Mouse (Mus musculus) embryonic stem cell, embryonic (primary cell): ENCODE data around the gene C9orf72.

ENCODE experiments used
- CTCF ChIA-PET, 4 experiments: fragments of 300-600 bp in 2 of 4; fragments of 350-600 bp in 2 of 4; sonication (Branson Sonifier 250); formaldehyde crosslinking; loops; one replicate each; lab custom pipeline; 2022; ENCODE audit warnings: inconsistent platforms in 2 of 4; lab: Charles Lee
- POLR2A ChIA-PET, 4 experiments: fragments of 300-600 bp in 2 of 4; fragments of 350-600 bp in 2 of 4; sonication (Branson Sonifier 250); formaldehyde crosslinking; loops; one replicate each; lab custom pipeline; 2022; ENCODE audit warnings: antibody characterized with exemption in 4 of 4, inconsistent platforms in 1 of 4; lab: Charles Lee

The C9orf72 gene

GRCm38 (mm10) chr4:35201700-35202099, 24.3 kb downstream of the C9orf72 start:
- ChIA-PET CTCF (interaction anchor here in 1 of 4 experiments (0.6 kb wide), 1 partner anchor 209 kb away, joined by 8 read pairs; no protein-coding TSS in a partner anchor), POLR2A (no interaction called here)

DNA sequence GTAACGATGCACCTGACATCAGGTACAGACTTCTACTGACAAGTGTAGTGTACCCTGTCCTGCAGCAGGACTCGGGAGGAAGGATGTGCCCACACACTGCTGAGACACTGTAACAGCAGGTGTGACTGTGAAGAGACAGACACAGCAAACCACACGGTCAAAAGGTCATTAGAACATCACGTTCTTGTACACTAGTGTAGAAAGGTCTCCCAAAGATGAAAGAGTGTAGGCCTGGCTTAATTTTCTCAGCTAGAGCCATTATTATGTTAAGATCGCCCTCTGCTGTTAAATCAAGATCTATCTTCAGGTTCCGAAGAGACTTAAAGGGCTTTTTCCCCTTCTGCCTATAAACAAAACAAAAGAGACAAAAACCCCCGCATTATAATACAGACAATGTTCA, 33.2 kb downstream of the C9orf72 start:
- ChIA-PET CTCF (interaction anchor here in 2 of 4 experiments (0.7 to 2.2 kb wide), 2 partner anchors 35 to 60 kb away, joined by 3 to 7 read pairs; partner anchors contain the start of gene Mob3b (in 1 of the 2)), POLR2A (interaction anchor here in 3 of 4 experiments (0.6 to 1.3 kb wide), 3 partner anchors 11 to 19 kb away, joined by 3 to 4 read pairs (median 3); no protein-coding TSS in a partner anchor)

DNA sequence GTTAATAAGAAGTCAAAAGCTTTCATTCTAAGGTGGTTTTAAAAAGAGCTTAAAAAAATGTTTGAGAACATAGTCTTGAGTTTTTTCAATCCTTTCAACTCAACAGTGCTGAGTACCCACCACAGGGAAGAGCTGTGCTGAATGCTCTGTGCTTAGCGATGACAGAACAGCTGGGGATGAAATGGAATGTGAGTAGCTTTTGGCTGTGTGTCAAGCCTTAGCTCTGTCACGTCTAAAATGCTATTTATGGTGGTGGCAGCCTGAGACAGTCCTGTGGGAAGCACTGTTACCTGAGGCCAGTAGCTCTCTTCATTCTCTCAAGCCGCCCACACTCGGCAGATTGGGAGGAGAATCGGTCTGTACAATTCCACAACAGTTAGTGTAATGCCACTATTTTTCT, 36.2 kb downstream of the C9orf72 start:
- CTCF ChIA-PET, result no interaction called here
- POLR2A ChIA-PET, result interaction anchor here in 3 of 4 experiments (0.6 to 1.5 kb wide), 6 partner anchors 14 to 314 kb away, joined by 3 to 5 read pairs (median 3); partner anchors contain the start of gene Mob3b (in 1 of the 3)

DNA sequence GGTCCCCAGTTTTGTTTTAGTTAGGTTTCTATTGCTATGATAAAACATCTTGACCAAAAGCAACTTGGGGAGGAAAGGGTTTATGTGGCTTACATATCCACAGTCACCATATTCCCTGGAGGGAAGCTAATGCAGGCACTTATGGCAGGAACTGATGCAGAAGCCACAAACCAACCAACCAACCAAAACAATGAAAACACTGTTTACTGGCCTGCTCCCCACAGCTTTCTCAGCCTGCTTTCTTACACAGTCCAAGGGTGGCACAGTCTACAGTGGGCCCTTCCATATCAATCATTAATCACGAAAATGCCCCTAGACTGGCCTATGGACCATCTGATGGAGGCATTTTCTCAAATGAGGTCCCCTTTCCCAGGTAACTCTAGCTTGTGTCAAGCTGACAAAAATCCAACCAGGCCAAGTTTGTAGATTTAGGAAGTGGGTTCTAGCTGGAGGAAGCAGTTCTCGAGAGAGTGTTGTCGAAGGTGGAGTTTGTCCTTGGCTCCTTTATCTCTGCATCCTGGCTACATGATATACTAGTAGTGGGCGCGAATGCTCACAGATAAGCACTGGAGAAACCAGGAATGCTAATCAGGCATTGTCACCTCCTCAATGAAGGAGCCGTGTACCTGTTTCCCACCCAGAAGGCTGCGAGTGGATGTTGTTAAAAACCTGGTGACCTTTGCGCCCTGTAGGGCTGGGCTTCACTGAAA, 38.2 kb downstream of the C9orf72 start:
- CTCF ChIA-PET, result interaction anchor here in 3 of 4 experiments (0.7 to 1.4 kb wide), 3 partner anchors 31 to 378 kb away, joined by 3 read pairs; partner anchors contain the start of gene Mob3b (in 1 of the 3)
- POLR2A ChIA-PET, result interaction anchor here in 1 of 4 experiments (0.6 to 1.6 kb wide), 2 partner anchors 22 to 219 kb away, joined by 3 to 4 read pairs; no protein-coding TSS in a partner anchor

DNA sequence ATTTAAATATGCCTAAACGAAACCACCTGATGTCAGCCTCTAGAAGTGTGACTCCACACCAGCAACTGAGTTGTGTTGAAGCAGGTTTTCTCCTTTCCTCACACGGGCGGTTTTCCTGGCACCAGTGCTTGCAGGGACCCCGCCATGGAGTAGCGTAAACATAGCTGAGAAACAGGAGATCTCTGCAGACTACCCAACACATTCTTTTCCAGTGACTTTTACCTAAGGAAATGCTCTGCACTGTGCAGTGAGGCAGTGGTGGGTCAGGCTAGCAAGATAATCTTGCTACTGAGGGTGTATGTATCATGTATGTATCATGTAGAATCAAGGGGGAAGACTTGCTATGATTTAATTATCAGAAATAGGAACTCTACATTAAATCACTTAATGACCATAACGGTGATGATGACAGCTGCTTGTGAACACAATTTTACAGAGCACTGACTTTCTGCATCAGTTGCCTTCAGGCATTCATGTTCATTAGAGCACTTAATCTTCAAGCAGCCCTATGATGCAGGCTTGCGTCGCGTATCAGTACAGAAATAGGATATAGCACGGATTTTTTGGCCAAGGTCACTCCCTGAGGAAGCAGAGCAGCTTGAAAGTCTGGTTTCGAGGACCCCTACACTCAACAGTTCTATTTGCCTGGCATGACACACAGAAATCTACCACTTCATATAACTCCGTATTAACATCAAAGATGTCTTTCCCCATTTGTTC, 47.9 kb downstream of the C9orf72 start:
- ChIA-PET CTCF (no interaction called here), POLR2A (interaction anchor here in 2 of 4 experiments (0.6 to 0.8 kb wide), 2 partner anchors 21 to 549 kb away, joined by 3 read pairs; partner anchors contain the start of gene Mob3b (in 1 of the 2))

- ChIA-PET POLR2A (no interaction called here), CTCF (no interaction called here)
Measured at GRCm38 (mm10) chr4:35175566-35175965, 50.4 kb downstream of the C9orf72 start.

DNA sequence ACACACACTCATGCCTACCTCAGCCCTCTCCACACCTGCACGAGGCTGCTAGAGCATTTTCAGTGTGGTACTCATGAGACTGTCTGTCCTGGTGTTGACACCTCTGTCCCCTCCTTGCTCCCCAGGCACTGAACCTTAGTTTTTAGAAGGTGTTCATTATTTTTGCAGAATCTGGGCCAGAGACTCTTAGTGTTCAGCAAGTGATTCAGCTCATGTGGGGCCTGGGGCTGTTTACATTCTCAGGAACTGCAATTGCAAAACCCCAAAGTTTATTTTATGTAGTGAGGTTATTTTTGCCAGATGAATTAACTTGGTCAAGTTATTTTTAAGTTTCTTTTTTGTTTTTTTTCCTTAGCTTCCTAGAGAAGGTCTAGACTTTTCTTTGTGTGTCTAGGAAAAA, 52.4 kb downstream of the C9orf72 start:
- POLR2A ChIA-PET, result interaction anchor here in 1 of 4 experiments (0.6 kb wide), 1 partner anchor 19 kb away, joined by 4 read pairs; no protein-coding TSS in a partner anchor
- CTCF ChIA-PET, result no interaction called here

- ChIA-PET POLR2A (no interaction called here), CTCF (interaction anchor here in 1 of 4 experiments (0.9 kb wide), 1 partner anchor 16 kb away, joined by 4 read pairs; the partner anchor contains the start of gene Mob3b)
Measured at GRCm38 (mm10) chr4:35172471-35172870, 53.5 kb downstream of the C9orf72 start.

- POLR2A ChIA-PET, result interaction anchor here in 2 of 4 experiments (0.6 to 1.1 kb wide), 2 partner anchors 12 to 37 kb away, joined by 3 to 5 read pairs; partner anchors contain the start of gene Mob3b (in 1 of the 2)
- CTCF ChIA-PET, result interaction anchor here in 1 of 4 experiments (1.3 kb wide), 1 partner anchor 12 kb away, joined by 4 read pairs; the partner anchor contains the start of gene Mob3b
Measured at GRCm38 (mm10) chr4:35169571-35170125, 56.3 kb downstream of the C9orf72 start.

DNA sequence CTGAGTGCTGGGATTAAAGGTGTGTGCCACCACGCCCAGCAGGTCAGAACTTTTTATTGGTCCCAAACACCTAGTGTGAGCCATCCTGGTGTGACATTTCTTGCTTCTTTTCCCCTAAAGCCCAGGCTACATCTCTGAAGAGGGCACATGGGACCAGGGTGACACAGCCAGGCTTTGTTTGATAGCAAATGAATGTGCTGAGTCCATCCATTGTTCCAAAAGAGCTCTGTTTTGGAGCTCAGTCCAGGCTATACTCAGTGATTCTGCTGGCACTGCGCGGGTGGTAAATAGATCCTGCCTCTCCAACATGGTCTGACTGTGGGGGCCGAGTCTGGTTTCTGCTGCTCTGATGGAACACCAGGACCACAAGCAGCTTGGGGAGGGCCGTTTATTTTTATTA, 58.1 kb downstream of the C9orf72 start:
- CTCF ChIA-PET, result interaction anchor here in 2 of 4 experiments (0.6 to 1.0 kb wide), 3 partner anchors 11 to 142 kb away, joined by 3 to 5 read pairs (median 5); partner anchors contain the start of gene Mob3b (in 2 of the 2)

GRCm38 (mm10) chr4:35165947-35166346, 60.0 kb downstream of the C9orf72 start:
- POLR2A ChIA-PET, result interaction anchor here in 3 of 4 experiments (0.6 to 2.0 kb wide), 9 partner anchors 9 to 256 kb away, joined by 3 to 9 read pairs (median 3); partner anchors contain the start of genes Mob3b (in 3 of the 3) and Ifnk (in 1 of the 3)
- CTCF ChIA-PET, result interaction anchor here in 1 of 4 experiments (1.1 kb wide), 1 partner anchor 9 kb away, joined by 3 read pairs; the partner anchor contains the start of gene Mob3b

More for the DNA sequence above, 58.1 kb downstream of the C9orf72 start:
- POLR2A ChIA-PET, result interaction anchor here in 1 of 4 experiments (0.9 kb wide), 1 partner anchor 10 kb away, joined by 3 read pairs; the partner anchor contains the start of gene Mob3b

DNA sequence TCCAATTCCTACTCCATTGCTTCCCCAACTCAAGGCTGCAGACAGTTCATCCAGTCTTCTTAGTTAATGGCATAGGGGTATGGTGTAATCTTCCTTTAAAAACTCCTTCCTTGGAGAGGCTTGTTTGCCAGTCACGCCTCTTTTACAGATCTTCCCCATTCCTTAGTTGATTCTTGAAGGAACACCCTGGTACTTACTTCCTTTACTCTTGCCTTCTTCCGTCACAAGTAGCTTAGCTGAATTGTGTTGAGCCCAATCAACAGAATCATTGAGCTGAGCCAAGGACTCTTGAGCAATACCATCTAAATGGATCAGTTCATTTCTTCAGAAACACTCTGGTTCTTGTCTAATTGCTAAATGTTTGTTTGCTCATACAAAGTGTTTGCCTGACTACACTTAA, 60.7 kb downstream of the C9orf72 start:
- ChIA-PET POLR2A (interaction anchor here in 2 of 4 experiments (1.2 to 2.0 kb wide), 4 partner anchors 8 to 23 kb away, joined by 3 to 9 read pairs (median 3); partner anchors contain the start of gene Mob3b (in 2 of the 2)), CTCF (interaction anchor here in 1 of 4 experiments (1.1 kb wide), 1 partner anchor 8 kb away, joined by 3 read pairs; the partner anchor contains the start of gene Mob3b)

- CTCF ChIA-PET, result interaction anchor here in 3 of 4 experiments (0.5 to 1.7 kb wide), 22 partner anchors 10 to 615 kb away, joined by 3 to 8 read pairs (median 5); no protein-coding TSS in a partner anchor
- POLR2A ChIA-PET, result interaction anchor here (0.6 to 1.8 kb wide), 30 partner anchors 8 to 278 kb away, joined by 3 to 9 read pairs (median 3); partner anchors contain the start of genes C9orf72 (in 1 of the 4) and Zfp292 (in 1 of the 4)
Measured at GRCm38 (mm10) chr4:35157815-35158214, 68.2 kb downstream of the C9orf72 start.

- ChIA-PET CTCF (interaction anchor here (0.5 to 1.7 kb wide), 29 partner anchors 8 to 477 kb away, joined by 3 to 8 read pairs (median 4); no protein-coding TSS in a partner anchor), POLR2A (interaction anchor here (0.5 to 1.8 kb wide), 34 partner anchors 8 to 1252 kb away, joined by 3 to 9 read pairs (median 3); partner anchors contain the start of gene C9orf72 (in 1 of the 4))
Measured at GRCm38 (mm10) chr4:35156751-35157611, 69.0 kb downstream of the C9orf72 start, which contains the start of gene Mob3b. Mob3b (minus strand) TSS chr4:35157484.

- ChIA-PET CTCF (interaction anchor here in 1 of 4 experiments (0.7 to 1.4 kb wide), 3 partner anchors 32 to 48 kb away, joined by 3 read pairs; no protein-coding TSS in a partner anchor), POLR2A (interaction anchor here in 2 of 4 experiments (0.7 to 1.2 kb wide), 4 partner anchors 20 to 56 kb away, joined by 3 to 4 read pairs (median 3); no protein-coding TSS in a partner anchor)
Measured at GRCm38 (mm10) chr4:35156149-35156611, 69.8 kb downstream of the C9orf72 start.
